ENCODE assay signal across 24 mouse cellular contexts in genomic region chr13:5059859-5060258, GRCm38 (mm10).
DNase-seq lines count a peak whose midpoint lies in the region; ATAC-seq and TF ChIP-seq lines count a peak whose summit lies in the region.
"Had no signal": no experiment of that assay in that cellular context is flagged by ENCODE, and none has a peak within 500 bp of the region (broad histone marks: within the 10 kb centered on the region; RNA-seq: fewer than 3 reads in every experiment).

No protein-coding gene starts in this region.

- H3K36me3 ChIP-seq in forebrain, embryonic 15.5 days = no peaks in the 10 kb centered on the region
- H3K36me3 ChIP-seq in forebrain, embryonic 10.5 days (replicated peaks) = no peaks in the 10 kb centered on the region
- H3K36me3 ChIP-seq in midbrain, embryonic 14.5 days (ENCODE audit: control insufficient read depth, insufficient read depth, low read length) = no peaks in the 10 kb centered on the region
- H3K36me3 ChIP-seq in midbrain, embryonic 13.5 days = no peaks in the 10 kb centered on the region
- H3K36me3 ChIP-seq: heart, embryonic 13.5 days; kidney, embryonic 15.5 days; liver, embryonic 12.5 days had no signal

- no peaks in the 10 kb centered on the region for H3K9me3 ChIP-seq in forebrain, embryonic 15.5 days
- no peaks in the 10 kb centered on the region for H3K9me3 ChIP-seq in forebrain, embryonic 10.5 days
- no peaks in the 10 kb centered on the region for H3K9me3 ChIP-seq in midbrain, embryonic 14.5 days (ENCODE audit: control insufficient read depth, low read length)
- no peaks in the 10 kb centered on the region for H3K9me3 ChIP-seq in midbrain, embryonic 13.5 days
- H3K9me3 ChIP-seq: heart, embryonic 13.5 days; kidney, embryonic 15.5 days; liver, embryonic 12.5 days had no signal

- DNase-seq in forebrain, embryonic 10.5 days (ENCODE audit: extremely low spot score, low spot score) = no peak
- peak; percentile 30 for DNase-seq in midbrain, embryonic 14.5 days
- DNase-seq in brain, embryonic 14.5 days (ENCODE audit: low read depth) = peak; percentile 49
- no peak for DNase-seq in left cerebral cortex, postnatal 10 days (ENCODE audit: extremely low spot score in 1 of 2, low spot score in 2 of 2)
- no peak for DNase-seq in lung, postnatal 4 days
- DNase-seq: adrenal gland, postnatal 14 days; cerebellum, adult 2 months; cerebellum, postnatal 14 days; heart, postnatal 10 days; kidney, adult 18-20 months; kidney, postnatal 36 days; liver, postnatal 0 days; right cerebral cortex, adult 18-20 months; spleen, adult 18-20 months; thymus, adult 18-20 months; thymus, postnatal 25 days had no signal

- no peak for TF ChIP-seq CTCF in brain, embryonic 14.5 days (IDR thresholded peaks at IDR 0.05; ENCODE audit: borderline replicate concordance, extremely low read depth, insufficient read depth, insufficient read length)

- no peak overlapping the region for H3K27ac ChIP-seq in forebrain, embryonic 15.5 days (replicated peaks)
- H3K27ac ChIP-seq in forebrain, embryonic 10.5 days = no peak overlapping the region
- H3K27ac ChIP-seq in midbrain, embryonic 14.5 days (replicated peaks; ENCODE audit: low read depth, low read length) = no peak overlapping the region
- H3K27ac ChIP-seq in midbrain, embryonic 13.5 days = no peak overlapping the region
- H3K27ac ChIP-seq: heart, embryonic 13.5 days; hindbrain, embryonic 14.5 days; kidney, embryonic 15.5 days; layer of hippocampus, adult 2 months; left cerebral cortex, adult 2 months; liver, embryonic 12.5 days had no signal

- 0 out of 2 replicates have a peak, but pooled peaks have one; percentile 4 for ATAC-seq in forebrain, embryonic 15.5 days (replicated peaks)
- ATAC-seq in midbrain, embryonic 14.5 days (ENCODE audit: low FRiP score, low TSS enrichment) = no peak
- ATAC-seq in midbrain, embryonic 13.5 days = no peak
- ATAC-seq: liver, embryonic 12.5 days; liver, postnatal 0 days had no signal

- TF ChIP-seq POLR2A in brain, embryonic 14.5 days (IDR thresholded peaks at IDR 0.05; ENCODE audit: borderline replicate concordance, extremely low read depth, insufficient read depth, insufficient read length, poor library complexity, severe bottlenecking) = no peak

- H3K9ac ChIP-seq in forebrain, embryonic 15.5 days (replicated peaks) = no peak overlapping the region
- H3K9ac ChIP-seq in midbrain, embryonic 14.5 days (replicated peaks; ENCODE audit: low read length) = no peak overlapping the region
- no peak overlapping the region for H3K9ac ChIP-seq in midbrain, embryonic 13.5 days (replicated peaks)
- H3K9ac ChIP-seq: heart, embryonic 13.5 days; hindbrain, embryonic 14.5 days; kidney, embryonic 15.5 days; liver, embryonic 12.5 days; liver, postnatal 0 days had no signal

- intact Hi-C loops in left cerebral cortex, postnatal 10 days (cut with DNase I) = no loop called here

- no peak overlapping the region for H3K4me2 ChIP-seq in forebrain, embryonic 15.5 days (replicated peaks)
- H3K4me2 ChIP-seq in midbrain, embryonic 14.5 days (ENCODE audit: low read length) = no peak overlapping the region
- H3K4me2 ChIP-seq in midbrain, embryonic 13.5 days (replicated peaks) = no peak overlapping the region
- H3K4me2 ChIP-seq: heart, embryonic 13.5 days; hindbrain, embryonic 14.5 days; kidney, embryonic 15.5 days; liver, embryonic 12.5 days had no signal

- H3K27me3 ChIP-seq in forebrain, embryonic 15.5 days = no peaks in the 10 kb centered on the region
- no peaks in the 10 kb centered on the region for H3K27me3 ChIP-seq in forebrain, embryonic 10.5 days (ENCODE audit: poor library complexity, severe bottlenecking)
- H3K27me3 ChIP-seq in midbrain, embryonic 14.5 days (ENCODE audit: control insufficient read depth, insufficient read depth, low read length) = no peaks in the 10 kb centered on the region
- H3K27me3 ChIP-seq in midbrain, embryonic 13.5 days = no peaks in the 10 kb centered on the region
- H3K27me3 ChIP-seq: heart, embryonic 13.5 days; kidney, embryonic 15.5 days; liver, embryonic 12.5 days had no signal

- no peak overlapping the region for H3K4me3 ChIP-seq in forebrain, embryonic 15.5 days
- no peak overlapping the region for H3K4me3 ChIP-seq in forebrain, embryonic 10.5 days
- H3K4me3 ChIP-seq in midbrain, embryonic 14.5 days (replicated peaks; ENCODE audit: low read depth, low read length) = no peak overlapping the region
- H3K4me3 ChIP-seq in midbrain, embryonic 13.5 days (replicated peaks) = no peak overlapping the region
- H3K4me3 ChIP-seq: heart, embryonic 13.5 days; kidney, embryonic 15.5 days; layer of hippocampus, adult 2 months; left cerebral cortex, adult 2 months; liver, embryonic 12.5 days had no signal

- 71% methylated on average over 2 of the region's 2 CpGs for WGBS in forebrain, embryonic 15.5 days
- WGBS in forebrain, embryonic 10.5 days = 84% methylated on average over 2 of the region's 2 CpGs
- 62% methylated on average over 2 of the region's 2 CpGs for WGBS in midbrain, embryonic 14.5 days
- WGBS in midbrain, embryonic 13.5 days = 70% methylated on average over 2 of the region's 2 CpGs

- H3K4me1 ChIP-seq in forebrain, embryonic 15.5 days = no peaks in the 10 kb centered on the region
- H3K4me1 ChIP-seq in forebrain, embryonic 10.5 days = no peaks in the 10 kb centered on the region
- H3K4me1 ChIP-seq in midbrain, embryonic 14.5 days (ENCODE audit: control insufficient read depth, insufficient read depth, low read length) = no peaks in the 10 kb centered on the region
- H3K4me1 ChIP-seq in midbrain, embryonic 13.5 days (replicated peaks) = no peaks in the 10 kb centered on the region
- H3K4me1 ChIP-seq: heart, embryonic 13.5 days; kidney, embryonic 15.5 days; liver, embryonic 12.5 days had no signal

Comparison
In these comparisons a context has a peak if more than half of its experiments do, and no peak if none do; other contexts are left out.
1. DNase-seq: peak in midbrain, embryonic 14.5 days (single experiment) and brain, embryonic 14.5 days (single experiment); none in forebrain, embryonic 10.5 days (single experiment), left cerebral cortex, postnatal 10 days (0 of 2) and lung, postnatal 4 days (0 of 2).